Mouse (Mus musculus): ENCODE results near the gene Fn1. TPM values are rescaled to one million over a fixed set of nuclear protein-coding genes. Genes with fewer than 3 reads are reported as not detected.

Gene Fn1
- polyA plus RNA-seq (2012; rRNA removed): 57.4 and 99.4 TPM in 2 replicates

GRCm38 (mm10) chr1:71652551-71653399, at the start of gene Fn1:
TSS of gene Fn1 (minus strand) at chr1:71653200.
- WGBS: under 1% methylated on average over 63 of the region's 63 CpGs
- no peak for DNase-seq (ENCODE audit: low read depth, low spot score)

- 30% methylated on average over 3 of the region's 3 CpGs for WGBS
Measured at GRCm38 (mm10) chr1:71696093-71696492, 43.1 kb upstream of the Fn1 start.

GRCm38 (mm10) chr1:71691472-71692277, 38.7 kb upstream of the Fn1 start:
- DNase-seq (ENCODE audit: low read depth, low spot score): no peak
- 60% methylated on average over 8 of the region's 8 CpGs for WGBS

More at GRCm38 (mm10) chr1:71696093-71696492, 43.1 kb upstream of the Fn1 start:
- no peak for DNase-seq (ENCODE audit: low read depth, low spot score)

GRCm38 (mm10) chr1:71688926-71689303, 35.9 kb upstream of the Fn1 start:
- no peak for DNase-seq (ENCODE audit: low read depth, low spot score)
- WGBS: 77% methylated on average over 5 of the region's 5 CpGs

GRCm38 (mm10) chr1:71688272-71688925, 35.4 kb upstream of the Fn1 start:
- DNase-seq (ENCODE audit: low read depth, low spot score): no peak
- 94% methylated on average over 3 of the region's 3 CpGs for WGBS

- 81% methylated on average over 5 of the region's 5 CpGs for WGBS
- DNase-seq (ENCODE audit: low read depth, low spot score): no peak
Measured at GRCm38 (mm10) chr1:71686791-71687190, 33.8 kb upstream of the Fn1 start.

- DNase-seq (ENCODE audit: low read depth, low spot score): no peak
- WGBS: 38% methylated on average over 6 of the region's 6 CpGs
Measured at GRCm38 (mm10) chr1:71683736-71684135, 30.7 kb upstream of the Fn1 start.

- no peak for DNase-seq (ENCODE audit: low read depth, low spot score)
- 70% methylated on average over 5 of the region's 5 CpGs for WGBS
Measured at GRCm38 (mm10) chr1:71682194-71682715, 29.3 kb upstream of the Fn1 start.

GRCm38 (mm10) chr1:71681306-71681705, 28.3 kb upstream of the Fn1 start:
- DNase-seq (ENCODE audit: low read depth, low spot score): no peak
- WGBS: 32% methylated on average over 2 of the region's 2 CpGs

- 47% methylated on average over 8 of the region's 8 CpGs for WGBS
Measured at GRCm38 (mm10) chr1:71680046-71680672, 27.2 kb upstream of the Fn1 start.

GRCm38 (mm10) chr1:71675420-71675819, 22.4 kb upstream of the Fn1 start:
- 75% methylated on average over 2 of the region's 2 CpGs for WGBS

More at GRCm38 (mm10) chr1:71680046-71680672, 27.2 kb upstream of the Fn1 start:
- no peak for DNase-seq (ENCODE audit: low read depth, low spot score)

GRCm38 (mm10) chr1:71674274-71674673, 21.3 kb upstream of the Fn1 start:
- no peak for DNase-seq (ENCODE audit: low read depth, low spot score)
- WGBS: 92% methylated on average over 4 of the region's 4 CpGs

More at GRCm38 (mm10) chr1:71675420-71675819, 22.4 kb upstream of the Fn1 start:
- no peak for DNase-seq (ENCODE audit: low read depth, low spot score)

- 37% methylated on average over 3 of the region's 3 CpGs for whole genome bisulfite sequencing
- DNase-seq (ENCODE audit: low read depth, low spot score): no peak
Measured at GRCm38 (mm10) chr1:71673398-71673910, 20.5 kb upstream of the Fn1 start.

GRCm38 (mm10) chr1:71672346-71672745, 19.3 kb upstream of the Fn1 start:
- 72% methylated on average over 3 of the region's 3 CpGs for WGBS
- no peak for DNase-seq (ENCODE audit: low read depth, low spot score)

GRCm38 (mm10) chr1:71663242-71663641, 10.2 kb upstream of the Fn1 start:
- 91% methylated on average over 6 of the region's 6 CpGs for WGBS
- no peak for DNase-seq (ENCODE audit: low read depth, low spot score)

GRCm38 (mm10) chr1:71658632-71659031, 5.6 kb upstream of the Fn1 start:
- no peak for DNase-seq (ENCODE audit: low read depth, low spot score)
- WGBS: 85% methylated on average over 6 of the region's 6 CpGs

GRCm38 (mm10) chr1:71656309-71656708, 3.3 kb upstream of the Fn1 start:
- DNase-seq (ENCODE audit: low read depth, low spot score): no peak
- 64% methylated on average over 6 of the region's 6 CpGs for WGBS

- 27% methylated on average over 8 of the region's 8 CpGs for WGBS
- DNase-seq (ENCODE audit: low read depth, low spot score): no peak
Measured at GRCm38 (mm10) chr1:71654221-71654620, 1.2 kb upstream of the Fn1 start.

All from large intestine, adult 2 months (tissue).